Mouse (Mus musculus): ENCODE data around the gene Mgat5b.

GRCm38 (mm10) chr11:116996976-116997375, 78.3 kb downstream of the Mgat5b start:
- no peak for TF ChIP-seq POLR2A (IDR thresholded peaks at IDR 0.05; ENCODE audit: insufficient read depth, low read depth, low read length)
- TF ChIP-seq CTCF (IDR thresholded peaks at IDR 0.05): no peak

All from heart, adult 2 months (tissue).